Mouse (Mus musculus) common myeloid progenitor, adult 5-6 weeks (primary cell): ENCODE results near the gene Klf1. TPM values are rescaled to one million over a fixed set of nuclear protein-coding genes. Genes with fewer than 3 reads are reported as not detected.
"Not testable (repeated sequence)": the region's sequence is repeated elsewhere in the genome, so short reads cannot be mapped to it uniquely, and the experiment has no call there.

Experiments used
- ATAC-seq: replicated peaks from 2 replicates; pipeline ENCODE4 v1.8.0; 2016; ENCODE audit warnings: low read depth, mild to moderate bottlenecking, moderate TSS enrichment, inconsistent platforms; ENCODE audit not compliant: poor library complexity, severe bottlenecking
- total RNA-seq: library from RNA; stranded (forward); fragments of 200-1000, 187-1606 nt; gene quantifications from 2 replicates; pipeline ENCODE4 v1.2.3, GENCODE M21; 2017

Gene Klf1
- total RNA-seq, 1 experiment from 2014 or later = 71.2 TPM

GRCm38 (mm10) chr8:84904351-84904750, 2.6 kb downstream of the Klf1 start:
- ATAC-seq = no peak

GRCm38 (mm10) chr8:84907037-84907436, 5.3 kb downstream of the Klf1 start:
- no peak for ATAC-seq

GRCm38 (mm10) chr8:84907493-84907892, 5.8 kb downstream of the Klf1 start:
- ATAC-seq = no peak

GRCm38 (mm10) chr8:84907979-84908378, 6.3 kb downstream of the Klf1 start:
- not testable (repeated sequence) for ATAC-seq

- ATAC-seq = peak; percentile 88
Observed at GRCm38 (mm10) chr8:84908421-84909161, 6.9 kb downstream of the Klf1 start, which contains the start of gene Dnase2a. TSS of gene Dnase2a (plus strand) at chr8:84908560.

GRCm38 (mm10) chr8:84909162-84909767, 7.5 kb downstream of the Klf1 start:
- no peak for ATAC-seq

GRCm38 (mm10) chr8:84909949-84910348, 8.2 kb downstream of the Klf1 start:
- ATAC-seq = no peak

GRCm38 (mm10) chr8:84910551-84910950, 8.8 kb downstream of the Klf1 start:
- ATAC-seq = no peak

GRCm38 (mm10) chr8:84911854-84912253, 10.1 kb downstream of the Klf1 start:
- ATAC-seq = no peak

GRCm38 (mm10) chr8:84912391-84912790, 10.7 kb downstream of the Klf1 start:
- no peak for ATAC-seq

GRCm38 (mm10) chr8:84912895-84913501, 11.3 kb downstream of the Klf1 start:
- ATAC-seq = peak; percentile 33

- ATAC-seq = no peak
Observed at GRCm38 (mm10) chr8:84913502-84913900, 11.8 kb downstream of the Klf1 start.

- ATAC-seq = 0 out of 2 replicates have a peak, but pooled peaks have one; percentile 27
Observed at GRCm38 (mm10) chr8:84913960-84914359, 12.2 kb downstream of the Klf1 start.

GRCm38 (mm10) chr8:84915269-84915668, 13.5 kb downstream of the Klf1 start:
- no peak for ATAC-seq

GRCm38 (mm10) chr8:84917781-84918180, 16.1 kb downstream of the Klf1 start:
- no peak for ATAC-seq

GRCm38 (mm10) chr8:84918646-84919045, 16.9 kb downstream of the Klf1 start:
- no peak for ATAC-seq

- ATAC-seq = no peak
Observed at GRCm38 (mm10) chr8:84921596-84921995, 19.9 kb downstream of the Klf1 start.

GRCm38 (mm10) chr8:84925557-84925956, 23.8 kb downstream of the Klf1 start:
- ATAC-seq = 0 out of 2 replicates have a peak, but pooled peaks have one; percentile 23

- no peak for ATAC-seq
Observed at GRCm38 (mm10) chr8:84927513-84927912, 25.8 kb downstream of the Klf1 start.

GRCm38 (mm10) chr8:84928456-84929306, 27.0 kb downstream of the Klf1 start:
- ATAC-seq = peak; percentile 79; the same call in 1 of the 2 replicates
